Mouse (Mus musculus) CH12.LX (cell line): Measurements from ENCODE around the gene Phyhd1.

ENCODE experiments used
- CTCF ChIP-seq, 2 experiments: IDR thresholded peaks in 1 of 2; conservative IDR thresholded peaks in 1 of 2; 2 replicates each; pipeline ENCODE4 v1.5.1; 2011 to 2012; ENCODE audit warnings: low read depth in 2 of 2, low read length in 2 of 2, improper control_type of control experiment in 1 of 2, inconsistent platforms in 1 of 2, mild to moderate bottlenecking in 1 of 2, moderate library complexity in 1 of 2
- EP300 ChIP-seq: IDR thresholded peaks from 2 replicates; pipeline ENCODE4 v1.6.1; 2011; ENCODE audit warnings: low read length, improper control_type of control experiment
- JUND ChIP-seq: conservative IDR thresholded peaks from 2 replicates; pipeline ENCODE4 v1.6.1; 2011; ENCODE audit warnings: low read depth, low read length, improper control_type of control experiment
- KAT2A ChIP-seq: IDR thresholded peaks from 2 replicates; pipeline ENCODE4 v1.6.1; 2012; ENCODE audit warnings: low read length, improper control_type of control experiment, inconsistent platforms; ENCODE audit not compliant: insufficient replicate concordance
- MAFK ChIP-seq: IDR thresholded peaks from 2 replicates; pipeline ENCODE4 v1.6.1; 2011; ENCODE audit warnings: low read length, improper control_type of control experiment; ENCODE audit not compliant: insufficient replicate concordance
- MAX ChIP-seq: IDR thresholded peaks from 2 replicates; pipeline ENCODE4 v1.6.1; 2011; ENCODE audit warnings: low read length, improper control_type of control experiment
- MXI1 ChIP-seq: IDR thresholded peaks from 2 replicates; pipeline ENCODE4 v1.6.1; 2011; ENCODE audit warnings: mild to moderate bottlenecking, low read depth, low read length, improper control_type of control experiment
- POLR2A ChIP-seq: IDR thresholded peaks from 2 replicates; pipeline ENCODE4 v1.6.1; 2011; ENCODE audit warnings: low read depth, mild to moderate bottlenecking, improper control_type of control experiment, low read length
- USF1 ChIP-seq: IDR thresholded peaks from 2 replicates; pipeline ENCODE4 v1.6.1; 2014; ENCODE audit warnings: low read depth, mild to moderate bottlenecking, inconsistent platforms, low read length, improper control_type of control experiment
- ZMIZ1 ChIP-seq: IDR thresholded peaks from 2 replicates; pipeline ENCODE4 v1.6.1; 2012; ENCODE audit warnings: low read depth, mild to moderate bottlenecking, inconsistent platforms, low read length, improper control_type of control experiment
- ZNF384 ChIP-seq: IDR thresholded peaks from 2 replicates; pipeline ENCODE4 v1.6.1; 2012; ENCODE audit warnings: low read depth, low read length, improper control_type of control experiment, inconsistent platforms

GRCm38 (mm10) chr2:30328791-30329190, 62.8 kb downstream of the Phyhd1 start:
- TF ChIP-seq CTCF (conservative IDR thresholded peaks at IDR 0.05 in 1 of 2, IDR thresholded peaks at IDR 0.05 in 1 of 2; ENCODE audit: low read depth in 2 of 2, low read length in 2 of 2), result no peak
- TF ChIP-seq MXI1, result no peak
- no peak for TF ChIP-seq POLR2A
- no peak for TF ChIP-seq MAX
- TF ChIP-seq ZMIZ1, result no peak
- no peak for TF ChIP-seq MAFK
- no peak for TF ChIP-seq JUND
- TF ChIP-seq USF1, result no peak
- no peak for TF ChIP-seq EP300
- TF ChIP-seq ZNF384, result no peak
- TF ChIP-seq KAT2A, result no peak
